Mouse (Mus musculus): Measurements from ENCODE around the gene Gm973. TPM values are rescaled to one million over a fixed set of nuclear protein-coding genes. Genes with fewer than 3 reads are reported as not detected.

The Gm973 gene
- total and polyA plus RNA-seq, 3 experiments: 2.3 to 14.9 (median 7.6) TPM

DNA sequence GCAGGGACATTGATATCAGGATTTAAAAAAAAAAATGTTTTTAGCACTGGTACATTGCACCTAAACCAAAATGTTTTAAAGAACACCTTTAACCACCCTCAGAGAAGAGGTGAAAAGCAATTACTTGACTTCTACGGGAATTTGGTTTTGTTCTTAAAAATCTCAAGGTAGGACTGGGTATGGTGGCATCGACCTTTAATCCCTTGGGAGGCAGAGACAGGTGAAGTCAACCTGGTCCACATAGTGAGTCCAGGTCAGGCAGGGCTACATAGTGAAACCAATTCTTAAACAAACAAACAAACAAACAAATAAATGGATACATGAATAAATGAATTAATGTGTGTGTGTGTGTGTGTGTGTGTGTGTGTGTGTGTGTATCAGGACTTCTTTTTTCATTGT, 11.8 kb upstream of the Gm973 start:
- H3K79me2 ChIP-seq (replicated peaks; ENCODE audit: control insufficient read depth, extremely low read depth, insufficient read depth, poor library complexity, severe bottlenecking): no peaks in the 10 kb centered on the region
- no peak for DNase-seq (ENCODE audit: extremely low read depth)
- no peaks in the 10 kb centered on the region for H3K27me3 ChIP-seq (replicated peaks)
- dilution Hi-C loops (cut with MboI; ENCODE audit: extremely low pct_ligation_motif_present, extremely low pct_unique_long_range_greater_than_20kb, low sequenced_read_pairs): no loop called here
- H3K9ac ChIP-seq (ENCODE audit: insufficient read depth, low read depth): no peak overlapping the region
- H3K36me3 ChIP-seq (replicated peaks in 1 of 2; ENCODE audit: control insufficient read depth in 1 of 2, insufficient read depth in 1 of 2, low read length in 1 of 2): no peaks in the 10 kb centered on the region
- no peaks in the 10 kb centered on the region for H3K9me3 ChIP-seq (replicated peaks; ENCODE audit: low read length)
- no peak overlapping the region for H3K4me3 ChIP-seq (replicated peaks in 1 of 3; ENCODE audit: low read depth in 2 of 3, low read length in 2 of 3, poor library complexity in 1 of 3)
- in situ Hi-C loops (cut with MboI; ENCODE audit: low pct_ligation_motif_present, low pct_unique_long_range_greater_than_20kb, low sequenced_read_pairs): no loop called here
- no peak overlapping the region for H3K27ac ChIP-seq (ENCODE audit: insufficient read depth, low read depth)
- TF ChIP-seq RAD21 (IDR thresholded peaks at IDR 0.05; ENCODE audit: low read depth, low read length): no peak
- TF ChIP-seq IRF4 (IDR thresholded peaks at IDR 0.05; ENCODE audit: low read depth, low read length): no peak
- TF ChIP-seq MAZ (IDR thresholded peaks at IDR 0.05; ENCODE audit: low read depth, low read length): no peak
- no peak for TF ChIP-seq NELFE (IDR thresholded peaks at IDR 0.05; ENCODE audit: low read depth, low read length)
- TF ChIP-seq E2F4 (IDR thresholded peaks at IDR 0.05; ENCODE audit: insufficient replicate concordance, low read depth, low read length): no peak
- no peaks in the 10 kb centered on the region for H3K4me1 ChIP-seq (ENCODE audit: control insufficient read depth in 1 of 2, insufficient read depth in 2 of 2)
- H3K4me2 ChIP-seq (ENCODE audit: insufficient read depth, low read depth, poor library complexity, severe bottlenecking): no peak overlapping the region

DNA sequence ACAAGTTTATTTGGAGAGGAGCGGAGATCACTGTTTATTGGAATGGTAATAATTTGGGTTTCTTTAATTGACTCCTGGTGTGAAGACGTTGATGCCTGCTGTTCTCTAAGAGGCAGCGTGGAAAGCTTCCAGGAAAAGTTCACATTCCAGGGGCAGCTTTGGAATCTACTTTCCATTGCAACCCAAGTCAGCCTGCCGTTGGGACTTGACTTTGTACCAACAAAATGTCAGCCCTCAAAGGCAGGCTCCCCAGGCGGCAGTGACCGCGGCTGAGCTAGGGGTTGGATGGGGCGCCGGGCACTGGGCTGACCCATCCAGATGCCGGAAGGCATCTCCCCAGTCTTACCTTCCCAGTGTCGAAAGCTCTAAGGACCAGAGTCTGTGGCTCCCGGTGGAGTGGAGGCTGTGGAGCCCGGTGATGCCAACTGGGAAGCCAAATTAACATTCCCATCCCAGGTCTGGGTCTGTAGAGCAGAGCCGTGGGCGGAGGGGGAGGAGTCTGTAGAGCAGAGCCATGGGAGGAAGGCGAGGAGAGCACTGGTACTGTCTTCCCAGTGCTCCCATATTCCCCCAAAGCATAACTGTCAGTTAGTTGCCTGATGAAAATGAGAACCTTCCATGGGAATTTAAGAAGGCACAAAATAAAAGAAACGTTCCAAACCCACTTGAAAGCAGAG, 7.5 kb upstream of the Gm973 start:
- Histone ChIP-seq H3K27me3 (replicated peaks) (no peaks in the 10 kb centered on the region), H3K9me3 (replicated peaks; ENCODE audit: low read length) (no peaks in the 10 kb centered on the region), H3K36me3 (replicated peaks in 1 of 2; ENCODE audit: control insufficient read depth in 1 of 2, insufficient read depth in 1 of 2, low read length in 1 of 2) (no peaks in the 10 kb centered on the region), H3K27ac (ENCODE audit: insufficient read depth, low read depth) (no peak overlapping the region), H3K4me2 (ENCODE audit: insufficient read depth, low read depth, poor library complexity, severe bottlenecking) (no peak overlapping the region), H3K4me3 (replicated peaks in 1 of 3; ENCODE audit: low read depth in 2 of 3, low read length in 2 of 3, poor library complexity in 1 of 3) (no peak overlapping the region), H3K79me2 (replicated peaks; ENCODE audit: control insufficient read depth, extremely low read depth, insufficient read depth, poor library complexity, severe bottlenecking) (no peaks in the 10 kb centered on the region), H3K4me1 (ENCODE audit: control insufficient read depth in 1 of 2, insufficient read depth in 2 of 2) (no peaks in the 10 kb centered on the region), H3K9ac (ENCODE audit: insufficient read depth, low read depth) (no peak overlapping the region)
- DNase-seq (ENCODE audit: extremely low read depth): no peak
- in situ Hi-C loops (cut with MboI; ENCODE audit: low pct_ligation_motif_present, low pct_unique_long_range_greater_than_20kb, low sequenced_read_pairs): no loop called here
- TF ChIP-seq KAT2A (IDR thresholded peaks at IDR 0.05; ENCODE audit: insufficient replicate concordance, low read length): no peak
- dilution Hi-C loops (cut with MboI; ENCODE audit: extremely low pct_ligation_motif_present, extremely low pct_unique_long_range_greater_than_20kb, low sequenced_read_pairs): no loop called here

DNA sequence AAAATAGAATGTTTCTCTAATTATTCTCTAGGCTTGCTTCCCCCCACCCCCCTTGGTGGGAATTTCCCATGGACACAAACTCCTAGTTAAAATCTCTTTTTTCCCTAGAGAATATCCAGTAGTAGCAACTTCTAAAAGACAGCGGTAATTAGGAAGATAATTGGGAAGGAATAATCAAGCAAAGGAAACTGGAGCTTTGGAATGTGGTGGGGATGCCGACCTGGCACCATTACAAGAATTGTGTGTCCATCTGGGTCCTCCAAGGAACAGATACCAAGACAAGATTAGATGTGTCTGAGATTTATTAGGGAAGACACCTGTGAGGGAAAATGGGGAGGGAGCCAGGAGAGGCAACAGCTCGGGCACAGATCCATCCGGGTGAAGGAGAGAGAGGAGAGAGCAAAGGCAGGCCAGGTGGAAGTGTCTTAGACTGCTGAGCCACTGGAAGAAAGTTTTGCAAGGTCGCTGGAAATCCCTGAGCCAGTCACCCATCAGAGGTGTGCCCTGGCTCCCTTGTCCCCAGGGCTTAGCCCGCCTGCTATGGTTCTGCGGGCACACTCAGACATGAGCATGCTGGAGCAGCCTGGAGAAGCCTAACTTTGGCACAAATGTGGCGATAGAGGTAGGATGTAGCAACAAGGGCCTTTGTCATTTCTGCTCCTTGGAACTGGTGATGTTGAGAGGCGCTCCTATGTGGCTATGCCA, 4.3 kb upstream of the Gm973 start:
- H3K4me1 ChIP-seq (ENCODE audit: control insufficient read depth in 1 of 2, insufficient read depth in 2 of 2): no peaks in the 10 kb centered on the region
- no peak overlapping the region for H3K27ac ChIP-seq (ENCODE audit: insufficient read depth, low read depth)
- DNase-seq (ENCODE audit: extremely low read depth): no peak
- no peaks in the 10 kb centered on the region for H3K79me2 ChIP-seq (replicated peaks; ENCODE audit: control insufficient read depth, extremely low read depth, insufficient read depth, poor library complexity, severe bottlenecking)
- no peak for TF ChIP-seq HCFC1 (IDR thresholded peaks at IDR 0.05; ENCODE audit: low read depth, low read length)
- no peak for TF ChIP-seq NRF1 (IDR thresholded peaks at IDR 0.05; ENCODE audit: low read depth, low read length)
- no peak for TF ChIP-seq RAD21 (IDR thresholded peaks at IDR 0.05; ENCODE audit: low read depth, low read length)
- TF ChIP-seq MXI1 (IDR thresholded peaks at IDR 0.05; ENCODE audit: low read depth, low read length): no peak
- no peak for TF ChIP-seq EP300 (IDR thresholded peaks at IDR 0.05; ENCODE audit: low read length)
- TF ChIP-seq GABPA (IDR thresholded peaks at IDR 0.05; ENCODE audit: insufficient replicate concordance, low read depth, low read length): no peak
- in situ Hi-C loops (cut with MboI; ENCODE audit: low pct_ligation_motif_present, low pct_unique_long_range_greater_than_20kb, low sequenced_read_pairs) (no loop called here), dilution Hi-C loops (cut with MboI; ENCODE audit: extremely low pct_ligation_motif_present, extremely low pct_unique_long_range_greater_than_20kb, low sequenced_read_pairs) (no loop called here)
- no peak overlapping the region for H3K4me3 ChIP-seq (replicated peaks in 1 of 3; ENCODE audit: low read depth in 2 of 3, low read length in 2 of 3, poor library complexity in 1 of 3)
- no peaks in the 10 kb centered on the region for H3K9me3 ChIP-seq (replicated peaks; ENCODE audit: low read length)
- no peaks in the 10 kb centered on the region for H3K36me3 ChIP-seq (replicated peaks in 1 of 2; ENCODE audit: control insufficient read depth in 1 of 2, insufficient read depth in 1 of 2, low read length in 1 of 2)
- H3K4me2 ChIP-seq (ENCODE audit: insufficient read depth, low read depth, poor library complexity, severe bottlenecking): no peak overlapping the region
- H3K9ac ChIP-seq (ENCODE audit: insufficient read depth, low read depth): no peak overlapping the region
- no peaks in the 10 kb centered on the region for H3K27me3 ChIP-seq (replicated peaks)

Data from CH12.LX (cell line).